Mouse (Mus musculus): ENCODE results near the gene Icam4. TPM values are rescaled to one million over a fixed set of nuclear protein-coding genes. Genes with fewer than 3 reads are reported as not detected.

Gene Icam4
- polyA plus RNA-seq, 1 experiment from 2014 or later = 8.6 TPM

GRCm38 (mm10) chr9:21051578-21051977, 22.4 kb downstream of the Icam4 start:
- no peaks in the 10 kb centered on the region for H3K27me3 ChIP-seq (ENCODE audit: control insufficient read depth, insufficient read depth, low read length)
- WGBS = 60% methylated on average over 10 of the region's 10 CpGs
- no peak overlapping the region for H3K9ac ChIP-seq (ENCODE audit: low read length)
- no peak overlapping the region for H3K4me2 ChIP-seq (ENCODE audit: low read depth, low read length)
- H3K9me3 ChIP-seq (replicated peaks; ENCODE audit: control insufficient read depth, low read length) = no peaks in the 10 kb centered on the region
- no peak overlapping the region for H3K4me3 ChIP-seq (replicated peaks; ENCODE audit: low read length)
- no peak for ATAC-seq (ENCODE audit: insufficient read depth, low FRiP score)
- no peak overlapping the region for H3K27ac ChIP-seq (ENCODE audit: low read length)
- no peaks in the 10 kb centered on the region for H3K36me3 ChIP-seq (ENCODE audit: control insufficient read depth, insufficient read depth, low read length)
- no peaks in the 10 kb centered on the region for H3K4me1 ChIP-seq (ENCODE audit: control insufficient read depth, insufficient read depth, low read length)

- Histone ChIP-seq H3K27me3 (ENCODE audit: control insufficient read depth, insufficient read depth, low read length) (no peaks in the 10 kb centered on the region), H3K9ac (ENCODE audit: low read length) (no peak overlapping the region), H3K4me3 (replicated peaks; ENCODE audit: low read length) (no peak overlapping the region), H3K36me3 (ENCODE audit: control insufficient read depth, insufficient read depth, low read length) (peaks cover 3% of the 10 kb centered on the region; the same call in 1 of the 2 replicates), H3K9me3 (replicated peaks; ENCODE audit: control insufficient read depth, low read length) (no peaks in the 10 kb centered on the region), H3K4me2 (ENCODE audit: low read depth, low read length) (no peak overlapping the region), H3K27ac (ENCODE audit: low read length) (no peak overlapping the region), H3K4me1 (ENCODE audit: control insufficient read depth, insufficient read depth, low read length) (no peaks in the 10 kb centered on the region)
- no peak for ATAC-seq (ENCODE audit: insufficient read depth, low FRiP score)
- WGBS = 97% methylated on average over 2 of the region's 2 CpGs
These were observed 33.8 kb downstream of the Icam4 start for GRCm38 (mm10) chr9:21062928-21063327.

- peaks cover 3% of the 10 kb centered on the region; the same call in 1 of the 2 replicates for H3K36me3 ChIP-seq (ENCODE audit: control insufficient read depth, insufficient read depth, low read length)
These were observed 38.0 kb downstream of the Icam4 start, which contains the start of gene Zglp1 for GRCm38 (mm10) chr9:21067006-21067684. Gene Zglp1, minus strand, starts transcription at chr9:21067093.

GRCm38 (mm10) chr9:21072641-21073040, 43.5 kb downstream of the Icam4 start:
- peak; percentile 8; the same call in 1 of the 2 replicates for ATAC-seq (ENCODE audit: insufficient read depth, low FRiP score)
- WGBS = 9% methylated on average over 4 of the region's 4 CpGs
- H3K9ac ChIP-seq (ENCODE audit: low read length) = peak overlapping the region; percentile 88
- peaks cover 20% of the 10 kb centered on the region; the same call in 1 of the 2 replicates for H3K36me3 ChIP-seq (ENCODE audit: control insufficient read depth, insufficient read depth, low read length)
- H3K4me1 ChIP-seq (ENCODE audit: control insufficient read depth, insufficient read depth, low read length) = peaks cover 6% of the 10 kb centered on the region
- peak overlapping the region; percentile 69 for H3K4me3 ChIP-seq (replicated peaks; ENCODE audit: low read length)
- peak overlapping the region; percentile 78 for H3K4me2 ChIP-seq (ENCODE audit: low read depth, low read length)
- H3K27me3 ChIP-seq (ENCODE audit: control insufficient read depth, insufficient read depth, low read length) = no peaks in the 10 kb centered on the region
- peak overlapping the region; percentile 63; the same call in 1 of the 2 replicates for H3K27ac ChIP-seq (ENCODE audit: low read length)
- no peaks in the 10 kb centered on the region for H3K9me3 ChIP-seq (replicated peaks; ENCODE audit: control insufficient read depth, low read length)

More at GRCm38 (mm10) chr9:21067006-21067684, 38.0 kb downstream of the Icam4 start, which contains the start of gene Zglp1:
- no peak within 1 kb of the TSS for H3K27ac ChIP-seq (ENCODE audit: low read length)
- H3K9ac ChIP-seq (ENCODE audit: low read length) = no peak within 1 kb of the TSS
- no peaks in the 10 kb centered on the region for H3K27me3 ChIP-seq (ENCODE audit: control insufficient read depth, insufficient read depth, low read length)
- WGBS = 85% methylated on average over 27 of the region's 27 CpGs
- no peak within 1 kb of the TSS for H3K4me3 ChIP-seq (replicated peaks; ENCODE audit: low read length)
- H3K4me1 ChIP-seq (ENCODE audit: control insufficient read depth, insufficient read depth, low read length) = no peaks in the 10 kb centered on the region
- H3K4me2 ChIP-seq (ENCODE audit: low read depth, low read length) = no peak within 1 kb of the TSS
- no peaks in the 10 kb centered on the region for H3K9me3 ChIP-seq (replicated peaks; ENCODE audit: control insufficient read depth, low read length)
- no peak for ATAC-seq (ENCODE audit: insufficient read depth, low FRiP score)

- H3K4me2 ChIP-seq (ENCODE audit: low read depth, low read length) = peak within 1 kb of the TSS; percentile 78
- H3K9me3 ChIP-seq (replicated peaks; ENCODE audit: control insufficient read depth, low read length) = no peaks in the 10 kb centered on the region
- H3K27me3 ChIP-seq (ENCODE audit: control insufficient read depth, insufficient read depth, low read length) = no peaks in the 10 kb centered on the region
- peaks cover 22% of the 10 kb centered on the region; the same call in 1 of the 2 replicates for H3K36me3 ChIP-seq (ENCODE audit: control insufficient read depth, insufficient read depth, low read length)
- ATAC-seq (ENCODE audit: insufficient read depth, low FRiP score) = peak; percentile 92
- H3K4me1 ChIP-seq (ENCODE audit: control insufficient read depth, insufficient read depth, low read length) = peaks cover 6% of the 10 kb centered on the region
- peak within 1 kb of the TSS; percentile 88 for H3K9ac ChIP-seq (ENCODE audit: low read length)
- 2% methylated on average over 58 of the region's 58 CpGs for WGBS
- H3K4me3 ChIP-seq (replicated peaks; ENCODE audit: low read length) = peak within 1 kb of the TSS; percentile 69
- peak within 1 kb of the TSS; percentile 63; the same call in 1 of the 2 replicates for H3K27ac ChIP-seq (ENCODE audit: low read length)
These were observed 44.1 kb downstream of the Icam4 start, which contains the start of the genes Gm49373 and Fdx1l for GRCm38 (mm10) chr9:21073044-21073840. Gene Gm49373, minus strand, starts transcription at chr9:21073096. Gene Fdx1l, minus strand, starts transcription at chr9:21073614.

GRCm38 (mm10) chr9:21074173-21074572, 45.0 kb downstream of the Icam4 start:
- no peak overlapping the region for H3K27ac ChIP-seq (ENCODE audit: low read length)
- no peak overlapping the region for H3K4me2 ChIP-seq (ENCODE audit: low read depth, low read length)

GRCm38 (mm10) chr9:21075625-21076024, 46.5 kb downstream of the Icam4 start:
- H3K4me3 ChIP-seq (replicated peaks; ENCODE audit: low read length) = no peak overlapping the region
- H3K27ac ChIP-seq (ENCODE audit: low read length) = no peak overlapping the region
- no peak overlapping the region for H3K9ac ChIP-seq (ENCODE audit: low read length)
- no peaks in the 10 kb centered on the region for H3K27me3 ChIP-seq (ENCODE audit: control insufficient read depth, insufficient read depth, low read length)
- H3K9me3 ChIP-seq (replicated peaks; ENCODE audit: control insufficient read depth, low read length) = no peaks in the 10 kb centered on the region
- no peak overlapping the region for H3K4me2 ChIP-seq (ENCODE audit: low read depth, low read length)
- peaks cover 6% of the 10 kb centered on the region for H3K4me1 ChIP-seq (ENCODE audit: control insufficient read depth, insufficient read depth, low read length)
- H3K36me3 ChIP-seq (ENCODE audit: control insufficient read depth, insufficient read depth, low read length) = peaks cover 44% of the 10 kb centered on the region
- no peak for ATAC-seq (ENCODE audit: insufficient read depth, low FRiP score)
- 85% methylated on average over 3 of the region's 3 CpGs for WGBS

More at GRCm38 (mm10) chr9:21074173-21074572, 45.0 kb downstream of the Icam4 start:
- peaks cover 30% of the 10 kb centered on the region for H3K36me3 ChIP-seq (ENCODE audit: control insufficient read depth, insufficient read depth, low read length)
- 0 out of 2 replicates have a peak overlapping the region, but pooled peaks have one; percentile 12 for H3K9ac ChIP-seq (ENCODE audit: low read length)
- H3K27me3 ChIP-seq (ENCODE audit: control insufficient read depth, insufficient read depth, low read length) = no peaks in the 10 kb centered on the region
- WGBS = 82% methylated on average over 1 of the region's 1 CpGs
- H3K4me3 ChIP-seq (replicated peaks; ENCODE audit: low read length) = no peak overlapping the region
- H3K4me1 ChIP-seq (ENCODE audit: control insufficient read depth, insufficient read depth, low read length) = peaks cover 6% of the 10 kb centered on the region
- no peaks in the 10 kb centered on the region for H3K9me3 ChIP-seq (replicated peaks; ENCODE audit: control insufficient read depth, low read length)
- no peak for ATAC-seq (ENCODE audit: insufficient read depth, low FRiP score)
